Mouse (Mus musculus) heart, postnatal 4 days (tissue): ENCODE data around the gene Brap. TPM values are rescaled to one million over a fixed set of nuclear protein-coding genes. Genes with fewer than 3 reads are reported as not detected.

ENCODE experiments used
- DNase-seq: peaks from one replicate; pipeline ENCODE4 v3.0.0; 2021
- total RNA-seq, 2 experiments: library from RNA; stranded (reverse); gene quantifications; 2 replicates each; pipeline ENCODE4 v1.2.3; 2021

The Brap gene
- total RNA-seq, 2 experiments from 2014 or later, result 26.8 to 32.0 TPM

- DNase-seq, result no peak
Measured at GRCm38 (mm10) chr5:121718462-121718861, 58.1 kb downstream of the Brap start.

- DNase-seq, result no peak
Measured at GRCm38 (mm10) chr5:121720888-121721585, 60.7 kb downstream of the Brap start.

- no peak for DNase-seq
Measured at GRCm38 (mm10) chr5:121721841-121722240, 61.5 kb downstream of the Brap start.

- no peak for DNase-seq
Measured at GRCm38 (mm10) chr5:121724678-121725077, 64.3 kb downstream of the Brap start.

GRCm38 (mm10) chr5:121730057-121730456, 69.7 kb downstream of the Brap start:
- no peak for DNase-seq

GRCm38 (mm10) chr5:121736641-121737040, 76.3 kb downstream of the Brap start:
- no peak for DNase-seq

Other genes with a start within 250 kb of the Brap start
- 1 to 10 TPM; 5.5 to 5.6 TPM for gene Tmem116, start 208.7 kb upstream of the Brap start, total RNA-seq
- 100 to 1,000 TPM; 110 TPM for gene Erp29, start 208.1 kb upstream of the Brap start, total RNA-seq
- gene Adam1b, start 157.1 kb upstream of the Brap start, total RNA-seq, result not detected
- 1 to 10 TPM; 3.1 to 3.8 TPM for gene Adam1a, start 115.1 kb upstream of the Brap start, total RNA-seq
- not detected for gene Gm42878, start 115.1 kb upstream of the Brap start, total RNA-seq
- 10 to 100 TPM; 55.7 to 61.0 TPM for gene Mapkapk5, start 114.7 kb upstream of the Brap start, total RNA-seq
- gene Aldh2, start 66.7 kb upstream of the Brap start, total RNA-seq, result 100 to 1,000 TPM in 1 of 2 experiments, 10 to 100 TPM in 1; 95.1 to 103 TPM
- 10 to 100 TPM; 21.0 to 21.2 TPM for gene Acad12, start 41.6 kb upstream of the Brap start, total RNA-seq
- 1 to 10 TPM; 7.1 to 7.8 TPM for gene Acad10, start within 50 bp of the Brap start, total RNA-seq
- 100 to 1,000 TPM; 174 to 180 TPM for gene Atxn2, start 50.8 kb downstream of the Brap start, total RNA-seq
- gene Sh2b3, start 177.1 kb downstream of the Brap start, total RNA-seq, result 10 to 100 TPM; 36.7 to 39.2 TPM
- 10 to 100 TPM in 1 of 2 experiments, 1 to 10 TPM in 1; 9.3 to 10.9 TPM for gene Pheta1, start 188.4 kb downstream of the Brap start, total RNA-seq